Mouse (Mus musculus) C2C12 (cell line): ENCODE results near the gene Fibp.

Experiments
- CTCF ChIP-seq: IDR thresholded peaks from one replicate; pipeline ENCODE4 v1.5.1; 2011; ENCODE audit not compliant: control insufficient read depth, insufficient read depth, insufficient read length
- FOSL1 ChIP-seq: IDR thresholded peaks from one replicate; pipeline ENCODE4 v1.8.0; 2011; ENCODE audit warnings: mild to moderate bottlenecking, low read length; ENCODE audit not compliant: poor library complexity, insufficient read depth, severe bottlenecking
- MAX ChIP-seq: IDR thresholded peaks from one replicate; pipeline ENCODE4 v1.6.1; 2011; ENCODE audit warnings: mild to moderate bottlenecking, control low read depth
- MYOG ChIP-seq: IDR thresholded peaks from one replicate; pipeline ENCODE4 v1.6.1; 2011; ENCODE audit not compliant: control insufficient read depth, insufficient read length; ENCODE audit errors: extremely low read depth
- USF1 ChIP-seq: IDR thresholded peaks from one replicate; pipeline ENCODE4 v1.6.1; 2011; ENCODE audit warnings: low read depth, mild to moderate bottlenecking, control low read depth, moderate library complexity

GRCm38 (mm10) chr19:5510031-5511026, 49.9 kb downstream of the Fibp start, which contains the start of gene Snx32:
- TF ChIP-seq CTCF (no peak), USF1 (peak; percentile 88), MYOG (no peak), FOSL1 (no peak), MAX (no peak)
